Mouse (Mus musculus): ENCODE data around the gene C77080. TPM values are rescaled to one million over a fixed set of nuclear protein-coding genes. Genes with fewer than 3 reads are reported as not detected.

C77080 gene
- polyA plus RNA-seq, 1 experiment from 2014 or later: 9.6 TPM

DNA sequence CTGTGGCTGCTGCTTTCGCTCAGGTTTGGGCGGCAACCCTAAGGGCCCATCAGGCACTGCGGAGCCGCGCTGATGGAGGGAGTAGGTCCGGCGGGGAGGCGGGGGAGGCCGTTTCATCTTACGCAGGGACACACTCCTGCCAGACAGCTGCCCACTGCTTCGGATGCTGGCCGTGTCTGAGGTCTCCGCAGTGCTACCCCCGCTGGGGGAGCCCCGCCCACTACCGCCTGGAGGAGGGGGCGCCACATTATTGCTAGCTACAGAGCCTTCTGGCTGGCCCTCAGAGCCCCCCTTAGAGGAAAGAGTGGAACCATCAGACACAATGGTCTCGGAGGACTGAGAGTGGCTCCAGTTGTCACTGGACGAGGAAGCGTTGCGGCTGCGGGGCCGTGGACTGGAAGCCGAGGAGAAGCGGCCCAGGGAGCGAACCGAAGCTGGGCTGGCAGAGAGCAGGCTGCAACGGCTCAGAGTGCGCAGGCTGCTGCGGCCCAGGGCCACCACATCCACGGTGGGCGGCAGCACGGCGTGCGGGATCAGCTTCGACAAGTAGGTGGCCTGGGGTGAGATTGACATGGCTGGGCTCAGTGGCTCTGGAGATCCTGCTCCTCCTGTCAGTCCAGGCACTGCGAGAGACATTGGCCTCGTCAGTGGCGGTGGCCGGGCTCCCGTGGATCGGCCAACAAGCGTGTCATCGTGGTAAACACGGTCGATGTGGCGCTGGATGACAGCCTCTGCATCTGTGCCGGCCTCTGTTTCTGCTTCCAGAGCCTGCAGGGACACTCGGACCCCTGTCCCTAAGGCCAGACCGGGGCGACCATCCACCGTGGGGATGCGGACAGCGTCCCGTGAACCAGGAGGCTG, 37.6 kb downstream of the C77080 start:
- TF ChIP-seq CTCF (IDR thresholded peaks at IDR 0.05; ENCODE audit: low read depth) (no peak), EP300 (optimal IDR thresholded peaks at IDR 0.05) (no peak)
- DNase-seq (ENCODE audit: low spot score): no peak
- no peak overlapping the region for H3K27ac ChIP-seq (replicated peaks)
- H3K9me3 ChIP-seq (ENCODE audit: control insufficient read depth, low read length): no peaks in the 10 kb centered on the region
- H3K4me1 ChIP-seq (replicated peaks; ENCODE audit: control insufficient read depth, insufficient read depth): peaks cover 6% of the 10 kb centered on the region
- peak overlapping the region; percentile 4; the same call in 1 of the 2 replicates for H3K4me3 ChIP-seq (ENCODE audit: low read depth, low read length)
- ATAC-seq (ENCODE audit: low FRiP score, low TSS enrichment): no peak
- no peaks in the 10 kb centered on the region for H3K27me3 ChIP-seq (ENCODE audit: control insufficient read depth, insufficient read depth, low read length)
- H3K9ac ChIP-seq (ENCODE audit: low read length): peak overlapping the region; percentile 23; the same call in 1 of the 2 replicates
- H3K36me3 ChIP-seq (ENCODE audit: control insufficient read depth, insufficient read depth, low read length): peaks cover 32% of the 10 kb centered on the region
- WGBS: 66% methylated on average over 55 of the region's 55 CpGs
- peak overlapping the region; percentile 27; the same call in 1 of the 2 replicates for H3K4me2 ChIP-seq (replicated peaks; ENCODE audit: low read depth)

GRCm38 (mm10) chr4:129222019-129222925, 38.9 kb downstream of the C77080 start:
- 75% methylated on average over 30 of the region's 31 CpGs for WGBS

GRCm38 (mm10) chr4:129221097-129222010, 39.9 kb downstream of the C77080 start:
- H3K4me3 ChIP-seq (ENCODE audit: low read depth, low read length): no peak overlapping the region
- no peak overlapping the region for H3K27ac ChIP-seq (replicated peaks)
- TF ChIP-seq EP300 (optimal IDR thresholded peaks at IDR 0.05) (no peak), CTCF (IDR thresholded peaks at IDR 0.05; ENCODE audit: low read depth) (no peak)
- no peak overlapping the region for H3K9ac ChIP-seq (ENCODE audit: low read length)
- DNase-seq (ENCODE audit: low spot score): no peak
- 71% methylated on average over 23 of the region's 23 CpGs for WGBS
- H3K36me3 ChIP-seq (ENCODE audit: control insufficient read depth, insufficient read depth, low read length): peaks cover 40% of the 10 kb centered on the region
- H3K9me3 ChIP-seq (ENCODE audit: control insufficient read depth, low read length): no peaks in the 10 kb centered on the region
- H3K27me3 ChIP-seq (ENCODE audit: control insufficient read depth, insufficient read depth, low read length): no peaks in the 10 kb centered on the region
- H3K4me2 ChIP-seq (replicated peaks; ENCODE audit: low read depth): no peak overlapping the region
- H3K4me1 ChIP-seq (replicated peaks; ENCODE audit: control insufficient read depth, insufficient read depth): no peaks in the 10 kb centered on the region
- no peak for ATAC-seq (ENCODE audit: low FRiP score, low TSS enrichment)

More at GRCm38 (mm10) chr4:129222019-129222925, 38.9 kb downstream of the C77080 start:
- Histone ChIP-seq H3K27me3 (ENCODE audit: control insufficient read depth, insufficient read depth, low read length) (no peaks in the 10 kb centered on the region), H3K4me3 (ENCODE audit: low read depth, low read length) (no peak overlapping the region), H3K36me3 (ENCODE audit: control insufficient read depth, insufficient read depth, low read length) (peaks cover 36% of the 10 kb centered on the region), H3K9ac (ENCODE audit: low read length) (no peak overlapping the region), H3K9me3 (ENCODE audit: control insufficient read depth, low read length) (no peaks in the 10 kb centered on the region), H3K4me2 (replicated peaks; ENCODE audit: low read depth) (no peak overlapping the region), H3K4me1 (replicated peaks; ENCODE audit: control insufficient read depth, insufficient read depth) (peaks cover 2% of the 10 kb centered on the region; the same call in 1 of the 2 replicates), H3K27ac (replicated peaks) (no peak overlapping the region)
- no peak for ATAC-seq (ENCODE audit: low FRiP score, low TSS enrichment)
- TF ChIP-seq CTCF (IDR thresholded peaks at IDR 0.05; ENCODE audit: low read depth): no peak
- TF ChIP-seq EP300 (optimal IDR thresholded peaks at IDR 0.05): no peak
- DNase-seq (ENCODE audit: low spot score): no peak

- ATAC-seq (ENCODE audit: low FRiP score, low TSS enrichment): no peak
- DNase-seq (ENCODE audit: low spot score): no peak
- Histone ChIP-seq H3K27ac (replicated peaks) (0 out of 2 replicates have a peak overlapping the region, but pooled peaks have one; percentile 8), H3K4me1 (replicated peaks; ENCODE audit: control insufficient read depth, insufficient read depth) (no peaks in the 10 kb centered on the region), H3K9ac (ENCODE audit: low read length) (no peak overlapping the region), H3K27me3 (ENCODE audit: control insufficient read depth, insufficient read depth, low read length) (no peaks in the 10 kb centered on the region), H3K4me3 (ENCODE audit: low read depth, low read length) (no peak overlapping the region), H3K4me2 (replicated peaks; ENCODE audit: low read depth) (no peak overlapping the region), H3K9me3 (ENCODE audit: control insufficient read depth, low read length) (no peaks in the 10 kb centered on the region), H3K36me3 (ENCODE audit: control insufficient read depth, insufficient read depth, low read length) (peaks cover 38% of the 10 kb centered on the region)
- no peak for TF ChIP-seq CTCF (IDR thresholded peaks at IDR 0.05; ENCODE audit: low read depth)
- TF ChIP-seq EP300 (optimal IDR thresholded peaks at IDR 0.05): no peak
- 65% methylated on average over 7 of the region's 7 CpGs for WGBS
Measured at GRCm38 (mm10) chr4:129220376-129221089, 40.7 kb downstream of the C77080 start.

DNA sequence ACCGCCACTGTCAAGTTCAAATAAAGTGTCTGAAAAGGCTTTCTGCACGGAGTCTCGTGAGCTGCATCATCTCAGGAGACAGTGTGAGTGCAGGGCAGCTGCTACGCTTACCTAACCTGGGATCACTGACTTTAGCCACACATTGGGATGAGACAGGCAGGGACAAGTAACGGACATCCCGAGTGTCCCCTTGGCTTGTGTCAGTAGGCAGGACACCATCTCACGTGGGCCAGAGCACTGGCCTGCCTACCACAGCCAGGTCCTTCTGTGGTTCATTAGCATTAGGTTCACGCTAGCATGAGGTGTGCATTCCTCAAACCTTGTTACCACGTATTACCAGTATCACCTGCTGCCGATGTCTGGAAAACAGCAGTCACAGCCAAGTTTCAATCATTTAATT, 42.0 kb downstream of the C77080 start:
- H3K4me1 ChIP-seq (replicated peaks; ENCODE audit: control insufficient read depth, insufficient read depth): no peaks in the 10 kb centered on the region
- H3K27me3 ChIP-seq (ENCODE audit: control insufficient read depth, insufficient read depth, low read length): no peaks in the 10 kb centered on the region
- no peak overlapping the region for H3K4me3 ChIP-seq (ENCODE audit: low read depth, low read length)
- H3K36me3 ChIP-seq (ENCODE audit: control insufficient read depth, insufficient read depth, low read length): peaks cover 42% of the 10 kb centered on the region
- WGBS: 80% methylated on average over 10 of the region's 10 CpGs
- no peak overlapping the region for H3K9ac ChIP-seq (ENCODE audit: low read length)
- H3K9me3 ChIP-seq (ENCODE audit: control insufficient read depth, low read length): no peaks in the 10 kb centered on the region
- no peak overlapping the region for H3K4me2 ChIP-seq (replicated peaks; ENCODE audit: low read depth)
- H3K27ac ChIP-seq (replicated peaks): no peak overlapping the region
- TF ChIP-seq EP300 (optimal IDR thresholded peaks at IDR 0.05): no peak
- TF ChIP-seq CTCF (IDR thresholded peaks at IDR 0.05; ENCODE audit: low read depth): no peak
- DNase-seq (ENCODE audit: low spot score) (no peak), ATAC-seq (ENCODE audit: low FRiP score, low TSS enrichment) (no peak)
